Mouse (Mus musculus) embryonic facial prominence, embryonic 15.5 days (tissue): ENCODE data around the gene Msh3. TPM values are rescaled to one million over a fixed set of nuclear protein-coding genes. Genes with fewer than 3 reads are reported as not detected.
"Not testable (repeated sequence)": the region's sequence is repeated elsewhere in the genome, so short reads cannot be mapped to it uniquely, and the experiment has no call there.

Experiments
- ATAC-seq: fragments of 200-750 bp; cut with Nextera tagmentation; 2 replicates; pipeline ENCODE4 v1.8.0; 2017; ENCODE audit warnings: low read depth, moderate TSS enrichment; ENCODE audit not compliant: insufficient number of reproducible peaks, low FRiP score, low TSS enrichment
- H3K27ac ChIP-seq: fragments of 300-500 bp; sonication (generic); replicated peaks from 2 replicates; pipeline ENCODE4 v1.5.1; 2015; ENCODE audit warnings: mild to moderate bottlenecking, inconsistent platforms
- H3K27me3 ChIP-seq: fragments of 300-500 bp; sonication (generic); 2 replicates; pipeline ENCODE4 v1.6.1; 2015; ENCODE audit warnings: inconsistent platforms
- H3K36me3 ChIP-seq: fragments of 300-500 bp; sonication (generic); 2 replicates; pipeline ENCODE4 v1.6.1; 2015; ENCODE audit warnings: mild to moderate bottlenecking, inconsistent platforms
- H3K4me1 ChIP-seq: fragments of 300-500 bp; sonication (generic); 2 replicates; pipeline ENCODE4 v1.6.1; 2015; ENCODE audit warnings: inconsistent platforms
- H3K4me2 ChIP-seq: fragments of 300-500 bp; sonication (generic); replicated peaks from 2 replicates; pipeline ENCODE4 v1.6.1; 2015; ENCODE audit warnings: mild to moderate bottlenecking, inconsistent platforms
- H3K4me3 ChIP-seq: fragments of 300-500 bp; sonication (generic); replicated peaks from 2 replicates; pipeline ENCODE4 v1.5.1; 2015; ENCODE audit warnings: mild to moderate bottlenecking, inconsistent platforms
- H3K9ac ChIP-seq: fragments of 300-500 bp; sonication (generic); 2 replicates; pipeline ENCODE4 v1.6.1; 2015; ENCODE audit warnings: inconsistent platforms
- H3K9me3 ChIP-seq: fragments of 300-500 bp; sonication (generic); replicated peaks from 2 replicates; pipeline ENCODE4 v1.6.1; 2016; ENCODE audit warnings: inconsistent platforms
- WGBS: fragments of 180-500 bp; shearing (Covaris S2); methylation state at CpG from one replicate; pipeline ENCODE4 v1.1.7; 2015; 5-methylcytosine and 5-hydroxymethylcytosine counted together
- polyA plus RNA-seq: library from polyadenylated mRNA; unstranded; fragments of >200 nt; fragmentation: Nextera tagmentation; extraction: Ambion mirVana; gene quantifications from 2 replicates; pipeline ENCODE4 v1.2.1, GENCODE M21; 2015

Gene Msh3
- polyA plus RNA-seq, 1 experiment from 2014 or later, result 24.2 TPM

- Histone ChIP-seq H3K4me2 (no peak overlapping the region), H3K36me3 (no peaks in the 10 kb centered on the region; the same call in 1 of the 2 replicates), H3K9me3 (no peaks in the 10 kb centered on the region), H3K4me3 (no peak overlapping the region), H3K27me3 (no peaks in the 10 kb centered on the region), H3K27ac (no peak overlapping the region), H3K4me1 (no peaks in the 10 kb centered on the region), H3K9ac (no peak overlapping the region)
- ATAC-seq, result no peak
- WGBS, result 98% methylated on average over 5 of the region's 5 CpGs
Measured at GRCm38 (mm10) chr13:92222763-92223162, 132.0 kb downstream of the Msh3 start.

GRCm38 (mm10) chr13:92219774-92220173 lies 135.0 kb downstream of the Msh3 start:
- Histone ChIP-seq H3K36me3 (no peaks in the 10 kb centered on the region; the same call in 1 of the 2 replicates), H3K4me3 (no peak overlapping the region), H3K9me3 (no peaks in the 10 kb centered on the region), H3K27ac (no peak overlapping the region), H3K9ac (no peak overlapping the region), H3K4me2 (no peak overlapping the region), H3K27me3 (no peaks in the 10 kb centered on the region), H3K4me1 (no peaks in the 10 kb centered on the region)
- WGBS, result 63% methylated on average over 3 of the region's 3 CpGs
- ATAC-seq, result no peak

GRCm38 (mm10) chr13:92217216-92217615 lies 137.6 kb downstream of the Msh3 start:
- Histone ChIP-seq H3K27me3 (no peaks in the 10 kb centered on the region), H3K36me3 (peaks cover 18% of the 10 kb centered on the region), H3K4me3 (no peak overlapping the region), H3K4me1 (no peaks in the 10 kb centered on the region), H3K27ac (no peak overlapping the region), H3K9ac (no peak overlapping the region), H3K4me2 (no peak overlapping the region), H3K9me3 (no peaks in the 10 kb centered on the region)
- no peak for ATAC-seq
- WGBS, result 89% methylated on average over 9 of the region's 9 CpGs

- Histone ChIP-seq H3K36me3 (no peaks in the 10 kb centered on the region), H3K27ac (no peak overlapping the region)
- 74% methylated on average over 2 of the region's 2 CpGs for WGBS
Measured at GRCm38 (mm10) chr13:92196860-92197259, 157.9 kb downstream of the Msh3 start.

GRCm38 (mm10) chr13:92193806-92194205 lies 161.0 kb downstream of the Msh3 start:
- H3K4me3 ChIP-seq, H3K27ac ChIP-seq, H3K4me2 ChIP-seq, H3K9ac ChIP-seq, H3K36me3 ChIP-seq, H3K27me3 ChIP-seq, ATAC-seq, H3K9me3 ChIP-seq, H3K4me1 ChIP-seq: not testable (repeated sequence)
- WGBS, result 86% methylated on average over 5 of the region's 5 CpGs

More at GRCm38 (mm10) chr13:92196860-92197259, 157.9 kb downstream of the Msh3 start:
- no peak for ATAC-seq
- H3K27me3 ChIP-seq, result no peaks in the 10 kb centered on the region
- H3K4me3 ChIP-seq, result no peak overlapping the region
- H3K9ac ChIP-seq, result no peak overlapping the region
- H3K4me2 ChIP-seq, result no peak overlapping the region
- no peaks in the 10 kb centered on the region for H3K9me3 ChIP-seq
- no peaks in the 10 kb centered on the region for H3K4me1 ChIP-seq

- not testable (repeated sequence) for ATAC-seq, H3K4me3 ChIP-seq, H3K4me2 ChIP-seq, H3K4me1 ChIP-seq, H3K9me3 ChIP-seq, H3K27ac ChIP-seq, H3K27me3 ChIP-seq, H3K9ac ChIP-seq, H3K36me3 ChIP-seq
- whole genome bisulfite sequencing, result 78% methylated on average over 8 of the region's 8 CpGs
Measured at GRCm38 (mm10) chr13:92172686-92173085, 182.1 kb downstream of the Msh3 start.

Other genes starting within 250 kb of the Msh3 start
- gene Rasgrf2, start 223.3 kb downstream of the Msh3 start, polyA plus RNA-seq, result 0.52 and 0.85 TPM in 2 replicates
- 0.63 and 1.3 TPM in 2 replicates for gene Gm20379, start 49.0 kb downstream of the Msh3 start, polyA plus RNA-seq
- 12.1 and 12.3 TPM in 2 replicates for gene Dhfr, start 277 bp downstream of the Msh3 start, polyA plus RNA-seq
- gene Ankrd34b, start 70.9 kb upstream of the Msh3 start, polyA plus RNA-seq, result 0.07 and 0.09 TPM in 2 replicates
- 0.28 TPM in 2 replicates for gene Fam151b, start 129.0 kb upstream of the Msh3 start, polyA plus RNA-seq
- gene Zfyve16, start 175.9 kb upstream of the Msh3 start, polyA plus RNA-seq, result 10.3 and 10.5 TPM in 2 replicates
- gene Spz1, start 221.2 kb upstream of the Msh3 start, polyA plus RNA-seq, result not detected in 2 replicates